Mouse (Mus musculus): ENCODE measurements around the gene Hspbap1.

The Hspbap1 gene

GRCm38 (mm10) chr16:35769878-35770657 is at the start of gene Hspbap1:
TSS of gene Hspbap1 (plus strand) at chr16:35770375.
- DNase-seq (ENCODE audit: low read depth, low spot score) = peak; percentile 93

GRCm38 (mm10) chr16:35724561-35724960 is 45.6 kb upstream of the Hspbap1 start:
- DNase-seq (ENCODE audit: low read depth, low spot score) = no peak

- DNase-seq (ENCODE audit: low read depth, low spot score) = no peak
Observed at GRCm38 (mm10) chr16:35726601-35727000, 43.6 kb upstream of the Hspbap1 start.

- DNase-seq (ENCODE audit: low read depth, low spot score) = peak; percentile 46
Observed at GRCm38 (mm10) chr16:35729151-35729738, 40.9 kb upstream of the Hspbap1 start.

- DNase-seq (ENCODE audit: low read depth, low spot score) = no peak
Observed at GRCm38 (mm10) chr16:35732096-35732495, 38.1 kb upstream of the Hspbap1 start.

- peak; percentile 70 for DNase-seq (ENCODE audit: low read depth, low spot score)
Observed at GRCm38 (mm10) chr16:35734038-35734437, 36.1 kb upstream of the Hspbap1 start.

GRCm38 (mm10) chr16:35738096-35738767 is 31.9 kb upstream of the Hspbap1 start:
- DNase-seq (ENCODE audit: low read depth, low spot score) = peak; percentile 61

- DNase-seq (ENCODE audit: low read depth, low spot score) = no peak
Observed at GRCm38 (mm10) chr16:35739548-35739947, 30.6 kb upstream of the Hspbap1 start.

GRCm38 (mm10) chr16:35740357-35740756 is 29.8 kb upstream of the Hspbap1 start:
- DNase-seq (ENCODE audit: low read depth, low spot score) = no peak

GRCm38 (mm10) chr16:35740943-35741342 is 29.2 kb upstream of the Hspbap1 start:
- peak; percentile 37 for DNase-seq (ENCODE audit: low read depth, low spot score)

- DNase-seq (ENCODE audit: low read depth, low spot score) = no peak
Observed at GRCm38 (mm10) chr16:35741621-35742020, 28.6 kb upstream of the Hspbap1 start.

GRCm38 (mm10) chr16:35742251-35742937 is 27.8 kb upstream of the Hspbap1 start:
- DNase-seq (ENCODE audit: low read depth, low spot score) = no peak

- DNase-seq (ENCODE audit: low read depth, low spot score) = peak; percentile 73
Observed at GRCm38 (mm10) chr16:35747417-35748236, 22.5 kb upstream of the Hspbap1 start.

- DNase-seq (ENCODE audit: low read depth, low spot score) = no peak
Observed at GRCm38 (mm10) chr16:35748237-35748603, 22.0 kb upstream of the Hspbap1 start.

- no peak for DNase-seq (ENCODE audit: low read depth, low spot score)
Observed at GRCm38 (mm10) chr16:35749385-35749784, 20.8 kb upstream of the Hspbap1 start.

- no peak for DNase-seq (ENCODE audit: low read depth, low spot score)
Observed at GRCm38 (mm10) chr16:35751841-35752240, 18.3 kb upstream of the Hspbap1 start.

- no peak for DNase-seq (ENCODE audit: low read depth, low spot score)
Observed at GRCm38 (mm10) chr16:35753926-35754325, 16.2 kb upstream of the Hspbap1 start.

- no peak for DNase-seq (ENCODE audit: low read depth, low spot score)
Observed at GRCm38 (mm10) chr16:35755502-35756334, 14.5 kb upstream of the Hspbap1 start.

GRCm38 (mm10) chr16:35756697-35757096 is 13.5 kb upstream of the Hspbap1 start:
- no peak for DNase-seq (ENCODE audit: low read depth, low spot score)

- DNase-seq (ENCODE audit: low read depth, low spot score) = no peak
Observed at GRCm38 (mm10) chr16:35759401-35759800, 10.8 kb upstream of the Hspbap1 start.

Measured in brain, adult 2 months (tissue).